Mouse (Mus musculus) lung, postnatal 36 days (tissue): ENCODE results near the gene Ndufs1.

ENCODE experiments used
- DNase-seq: peaks from one replicate; pipeline ENCODE4 v3.0.0; 2022; ENCODE audit warnings: mixed read lengths

Gene Ndufs1

DNA sequence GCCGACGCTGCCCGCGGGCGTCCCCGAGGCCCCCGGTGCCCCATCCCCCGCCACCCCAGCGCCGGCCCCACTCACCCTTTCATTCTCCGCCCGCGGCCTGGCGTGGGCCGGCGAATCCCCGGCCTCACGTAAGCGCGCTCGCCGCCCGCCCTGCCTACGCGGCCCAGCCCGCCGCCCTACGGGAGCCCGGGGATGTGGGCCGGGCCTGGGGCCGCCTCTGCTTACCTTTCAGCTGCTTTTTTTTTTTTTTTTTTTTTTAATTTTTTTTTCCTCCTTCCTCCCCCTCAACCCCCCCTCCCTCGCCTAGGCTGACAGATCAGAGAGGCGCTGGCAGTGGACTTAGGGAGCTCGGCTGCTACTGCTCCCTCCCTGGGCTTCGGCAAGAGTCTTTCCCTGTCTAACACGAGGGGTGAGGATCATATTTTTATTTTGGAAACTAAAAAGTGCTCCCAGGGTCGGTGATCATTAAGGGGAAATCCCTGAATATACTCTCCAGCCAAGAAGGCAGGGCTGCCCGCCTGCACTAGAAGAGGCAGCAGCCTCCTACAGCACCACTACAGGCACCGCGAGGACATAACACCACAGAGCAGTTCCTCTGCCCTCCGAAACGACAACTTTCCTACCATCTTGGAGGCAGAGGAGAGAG is 62.4 kb downstream of the Ndufs1 start, which contains the start of gene Ino80d:
TSS of gene Ino80d (minus strand) at position 532 of the 646 bp plus-strand sequence.
- peak; percentile 89 for DNase-seq

DNA sequence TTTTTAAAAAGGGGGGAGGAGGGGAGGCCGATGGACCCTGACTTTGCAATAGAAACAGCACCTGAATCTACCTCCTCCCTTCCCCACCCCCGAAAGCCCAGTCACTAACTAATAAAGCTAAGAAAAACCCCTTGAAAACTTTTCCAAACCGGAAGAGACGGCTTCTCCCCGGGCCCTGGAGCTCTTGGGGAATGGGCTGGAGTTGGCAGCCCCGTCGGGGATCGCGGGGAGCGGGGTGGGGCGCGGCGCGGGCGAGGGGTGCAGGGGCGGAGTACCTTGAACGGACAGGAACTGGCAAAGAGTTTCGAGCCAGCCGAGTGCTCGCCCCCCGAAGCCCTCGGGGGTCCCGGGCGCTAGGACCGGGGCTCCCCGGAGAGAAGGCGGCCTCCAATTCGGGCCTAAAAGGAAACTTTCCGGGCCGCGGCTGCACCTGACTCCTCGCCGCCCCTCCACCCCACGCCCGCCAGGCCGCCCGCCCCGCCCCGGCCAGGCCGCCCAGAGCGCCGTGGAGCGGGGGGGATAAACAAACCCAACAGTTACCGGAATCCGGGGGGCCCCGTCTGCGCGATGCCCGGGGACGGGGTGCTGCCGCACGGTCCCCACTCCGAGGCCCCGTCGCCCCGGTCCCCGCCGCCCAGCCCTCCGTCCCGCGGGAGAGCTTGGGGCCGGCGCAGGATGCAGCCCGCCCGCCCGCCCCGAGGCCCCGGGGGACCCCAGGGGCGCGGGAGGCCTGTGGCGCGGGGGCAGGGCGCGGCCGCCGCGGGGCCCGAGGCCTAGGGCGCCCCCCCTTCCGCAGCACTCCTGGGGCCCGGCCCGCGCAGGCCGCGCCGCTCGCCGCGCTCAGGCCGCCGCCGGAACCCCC is 63.1 kb downstream of the Ndufs1 start:
- peak; percentile 56 for DNase-seq

DNA sequence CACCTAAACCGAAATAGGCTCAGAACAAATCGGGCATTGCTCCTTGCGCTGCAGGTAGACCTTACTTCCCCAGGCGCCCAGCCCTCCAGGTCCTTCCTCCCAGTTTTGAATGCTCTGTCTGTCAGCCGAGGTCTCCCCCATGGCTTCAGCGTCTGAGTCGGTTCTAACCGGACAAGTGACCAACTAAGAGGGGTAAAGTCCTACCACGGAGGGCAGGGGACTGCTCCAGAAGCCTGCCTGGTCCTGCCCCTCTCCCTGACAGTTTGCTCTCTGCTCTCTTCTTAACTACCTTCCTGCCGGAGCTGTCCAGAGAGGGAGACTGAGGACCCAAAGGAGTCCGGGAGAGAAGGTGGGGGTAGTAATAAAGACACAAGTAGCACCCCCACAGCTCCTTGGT is 63.8 kb downstream of the Ndufs1 start:
- DNase-seq = peak; percentile 28

DNA sequence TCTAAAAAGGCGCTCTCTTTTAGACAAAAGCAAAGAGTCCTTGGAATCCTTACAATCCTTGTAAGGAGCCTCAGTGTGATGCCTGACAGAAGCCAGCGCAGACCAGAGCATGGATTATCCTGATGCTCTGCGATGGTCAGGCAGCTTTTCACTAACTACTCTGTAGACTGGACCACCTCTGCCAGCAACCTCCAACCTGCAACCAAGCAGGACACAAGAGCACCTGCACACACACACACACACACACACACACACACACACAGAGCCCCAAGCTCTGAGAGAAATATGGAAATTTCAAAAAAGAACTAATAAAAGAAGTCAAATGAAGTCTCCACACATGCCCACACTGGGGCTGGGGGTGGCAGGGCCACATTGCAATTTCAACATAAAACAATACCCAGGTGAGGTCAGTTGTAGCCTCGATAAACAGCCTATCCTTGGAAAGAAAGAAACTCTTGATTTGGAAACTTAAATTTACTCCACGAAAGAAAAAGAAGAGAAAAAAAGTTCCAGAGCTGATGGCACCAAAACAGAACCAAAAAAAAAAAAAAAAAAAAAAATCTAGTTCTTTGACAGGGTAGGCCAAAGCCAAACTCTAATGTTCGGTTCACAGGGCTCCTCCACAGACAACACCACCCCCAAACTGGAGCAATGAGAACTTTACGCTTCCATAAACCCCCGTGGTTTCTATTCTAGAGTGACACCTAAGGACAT is 64.3 kb downstream of the Ndufs1 start:
- no peak for DNase-seq

DNA sequence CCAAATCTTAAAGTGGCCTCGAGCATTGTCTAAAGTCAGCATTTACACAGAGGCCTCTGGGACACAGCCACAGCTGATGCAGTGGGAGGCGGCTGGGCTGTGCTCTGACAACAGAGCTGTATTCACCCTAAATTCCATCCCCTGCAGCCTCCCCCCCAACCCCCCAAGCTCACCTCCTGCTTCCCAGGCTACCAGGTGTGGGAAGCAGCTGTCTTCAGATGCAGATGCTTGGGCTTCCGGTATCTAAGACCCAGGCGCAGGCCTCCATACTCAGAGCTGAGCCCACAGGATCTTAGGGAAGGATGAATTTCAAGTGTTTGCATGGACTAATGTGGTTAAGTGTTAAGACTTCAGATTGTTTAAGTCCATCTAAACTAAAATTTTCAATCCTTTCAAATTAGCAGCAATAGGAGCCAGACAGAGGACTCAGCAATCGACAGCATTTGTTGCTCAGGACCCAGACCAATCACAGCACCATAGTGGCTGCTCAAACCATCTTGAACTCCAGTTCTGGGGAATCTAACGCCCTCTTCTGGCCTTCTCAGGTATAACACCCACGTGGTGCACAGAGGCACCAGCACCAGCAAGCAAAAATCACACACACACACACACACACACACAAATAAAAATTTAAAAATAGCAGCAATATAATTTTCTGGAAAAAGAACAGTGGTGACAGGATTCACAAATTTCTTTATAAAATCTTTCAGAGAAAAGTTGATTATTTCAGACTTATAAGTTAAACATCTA is 65.9 kb downstream of the Ndufs1 start:
- peak; percentile 57 for DNase-seq

DNA sequence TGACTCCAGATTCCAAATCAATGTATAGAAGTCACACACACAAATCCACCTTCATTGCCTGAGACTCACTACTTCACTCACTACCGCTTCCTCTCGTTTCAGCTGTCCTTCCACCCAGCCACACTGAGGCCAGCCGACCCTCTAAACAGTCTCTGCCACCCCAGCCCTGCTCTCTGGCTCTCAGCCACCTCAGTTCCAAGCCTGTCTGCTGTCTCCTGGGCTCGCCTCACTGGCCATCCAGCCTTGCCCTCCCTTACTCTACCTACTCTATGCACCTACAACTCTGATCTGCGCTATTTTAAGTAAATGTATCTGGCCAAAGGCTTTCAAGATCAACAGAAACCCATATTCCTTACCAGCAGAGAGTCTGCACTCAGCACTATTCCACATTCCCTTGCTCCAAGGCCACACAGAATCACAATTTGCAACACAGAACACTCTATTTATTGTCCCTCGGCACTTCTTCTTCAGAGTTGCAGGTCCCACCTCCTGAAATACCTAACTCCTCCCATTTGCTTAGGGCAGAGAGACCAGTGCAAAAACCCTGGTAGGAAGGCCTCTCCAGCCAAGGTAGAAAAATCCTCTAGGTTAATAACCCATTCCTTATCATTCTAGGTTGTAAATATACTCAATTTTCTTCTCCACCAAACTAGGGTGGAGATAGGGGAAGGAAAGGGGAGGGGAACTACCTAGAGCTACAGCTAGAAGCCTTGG is 68.9 kb downstream of the Ndufs1 start:
- no peak for DNase-seq

DNA sequence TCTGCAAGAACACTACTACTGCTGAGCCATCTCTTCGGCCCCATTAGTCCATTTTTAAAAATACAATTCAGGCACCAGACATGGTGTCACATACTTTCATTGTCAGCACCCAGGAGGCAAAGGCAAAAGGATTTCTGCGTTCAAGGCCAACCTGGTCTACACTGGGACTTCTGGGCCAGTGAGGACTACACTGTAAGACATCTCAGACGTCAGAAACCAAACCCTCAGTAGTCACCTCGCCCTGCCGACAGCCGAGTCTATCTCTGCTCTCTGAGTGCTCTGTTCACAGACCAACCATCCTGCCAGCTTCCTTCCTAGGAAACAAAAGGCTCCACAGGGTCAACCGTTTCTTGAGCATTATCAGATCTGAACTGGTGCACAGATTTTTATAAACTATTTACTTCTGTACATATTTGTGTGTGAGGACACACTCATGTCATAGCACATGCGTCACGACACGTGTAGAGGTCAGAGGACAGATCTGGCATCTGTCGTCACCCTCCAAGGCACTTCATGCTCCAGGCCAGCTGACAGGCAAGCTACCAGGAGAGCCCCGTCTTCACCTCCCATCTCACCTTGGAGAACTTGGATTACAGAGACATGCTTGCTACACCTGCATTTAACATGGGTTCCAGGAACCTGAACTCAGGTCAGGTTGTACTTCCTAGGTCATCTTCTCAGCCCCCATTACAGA is 73.7 kb downstream of the Ndufs1 start:
- DNase-seq = no peak

DNA sequence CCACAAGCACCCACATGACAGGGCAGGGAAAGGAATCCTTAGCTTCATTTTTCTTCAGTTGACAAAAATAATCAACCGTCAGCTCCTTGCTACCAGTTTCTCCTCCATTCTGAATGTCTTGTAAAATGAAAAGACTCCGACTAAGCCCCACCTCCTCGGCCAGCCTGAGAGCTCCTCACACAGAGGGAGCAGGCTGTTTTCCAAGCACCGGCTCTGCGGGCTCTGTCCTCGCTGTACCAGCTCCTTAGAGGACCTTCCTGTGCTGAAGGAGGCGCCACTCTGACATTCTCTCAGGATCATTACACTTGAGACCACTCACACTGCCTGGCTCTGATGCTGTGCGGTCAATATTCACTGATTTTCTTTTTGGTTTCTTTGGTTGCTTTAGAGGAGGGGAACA is 76.4 kb downstream of the Ndufs1 start:
- peak; percentile 21 for DNase-seq

DNA sequence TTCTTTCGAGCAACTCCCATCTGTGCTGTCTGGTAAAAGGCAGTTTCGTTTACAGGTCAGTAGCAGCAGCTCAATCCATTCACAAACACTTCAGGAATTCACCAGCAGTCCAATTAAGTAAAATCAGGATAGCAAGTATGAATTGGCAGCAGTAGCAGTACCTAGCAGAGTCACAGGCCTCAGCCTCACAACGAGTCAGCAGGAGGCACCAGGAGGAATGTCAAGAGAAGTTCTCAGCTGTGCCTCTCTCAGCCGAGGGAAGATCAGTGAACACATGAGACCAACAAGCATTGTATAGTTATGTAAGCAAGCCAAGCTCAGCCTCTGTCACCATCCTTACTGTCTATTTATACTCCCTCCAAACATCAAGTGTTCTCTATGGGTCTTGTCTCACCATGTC is 77.8 kb downstream of the Ndufs1 start:
- DNase-seq = no peak

DNA sequence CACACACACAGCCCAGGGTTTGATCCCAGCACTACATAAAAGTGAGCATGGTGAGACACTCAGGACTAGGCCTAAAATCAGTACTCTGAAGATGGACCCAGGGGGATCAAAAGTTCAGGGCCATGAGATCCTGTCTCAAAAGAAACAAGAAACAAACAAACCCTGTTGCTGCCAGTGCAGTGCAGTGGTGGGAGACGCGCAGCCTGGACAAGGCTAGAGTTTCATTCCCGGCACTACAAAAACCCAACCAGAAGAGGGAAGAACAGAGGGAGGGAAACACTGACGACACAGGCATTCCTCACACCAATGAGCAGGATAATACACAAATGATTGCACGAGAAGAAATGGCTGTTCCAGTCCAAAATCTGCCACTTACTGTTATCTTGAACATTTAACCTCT is 80.6 kb downstream of the Ndufs1 start:
- DNase-seq = no peak
